Mouse (Mus musculus): ENCODE measurements at regions not wholly inside any gene's neighbourhood (a gene's known extent, or its start where the extent isn't known, plus 50 kb on each side); places are given as distances from the start of the nearest gene placed in this dataset.
"Not testable (repeated sequence)": the region's sequence is repeated elsewhere in the genome, so short reads cannot be mapped to it uniquely, and the experiment has no call there.

GRCm38 (mm10) chr14:60554222-60554740 is 79.5 kb upstream of the Spata13 start:
- H3K9ac ChIP-seq (replicated peaks; ENCODE audit: low read depth, low read length) = no peak overlapping the region
- WGBS = 7% methylated on average over 6 of the region's 6 CpGs
- peak overlapping the region; percentile 65 for H3K27ac ChIP-seq (ENCODE audit: low read depth, low read length)
- no peaks in the 10 kb centered on the region for H3K27me3 ChIP-seq (ENCODE audit: control insufficient read depth, insufficient read depth, low read length)
- H3K9me3 ChIP-seq (ENCODE audit: control insufficient read depth, low read length) = no peaks in the 10 kb centered on the region
- peak overlapping the region; percentile 0; the same call in 1 of the 2 replicates for H3K4me2 ChIP-seq (ENCODE audit: low read depth, low read length)
- peaks cover 12% of the 10 kb centered on the region; the same call in 1 of the 2 replicates for H3K4me1 ChIP-seq (ENCODE audit: control insufficient read depth, insufficient read depth, low read length)
- ATAC-seq (ENCODE audit: low read depth) = peak; percentile 87
- no peak overlapping the region for H3K4me3 ChIP-seq (ENCODE audit: low read depth, low read length)
- no peaks in the 10 kb centered on the region for H3K36me3 ChIP-seq (ENCODE audit: control insufficient read depth, insufficient read depth, low read length)

DNA sequence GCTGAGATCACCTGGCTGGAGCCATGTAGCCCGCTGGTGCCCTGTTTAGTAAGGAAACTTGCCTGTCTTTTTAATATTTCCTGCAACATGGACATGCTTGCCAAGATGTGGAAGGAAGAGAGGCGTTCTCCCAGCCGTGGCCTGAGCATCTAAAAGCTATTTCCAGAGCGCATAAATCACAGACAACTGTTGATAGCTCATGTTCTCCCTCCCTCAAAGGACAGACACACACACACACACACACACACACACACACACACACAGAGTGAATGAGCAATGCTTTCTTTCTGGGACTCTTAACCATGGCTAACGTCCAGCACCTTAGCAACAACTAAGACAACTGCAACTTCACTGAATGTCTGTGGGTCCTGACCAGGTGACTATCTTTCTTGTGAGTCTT is 77.3 kb upstream of the Spata13 start:
- H3K9ac ChIP-seq (replicated peaks; ENCODE audit: low read depth, low read length) = no peak overlapping the region
- H3K4me3 ChIP-seq (ENCODE audit: low read depth, low read length) = no peak overlapping the region
- ATAC-seq (ENCODE audit: low read depth) = no peak
- H3K36me3 ChIP-seq (ENCODE audit: control insufficient read depth, insufficient read depth, low read length) = no peaks in the 10 kb centered on the region
- no peaks in the 10 kb centered on the region for H3K27me3 ChIP-seq (ENCODE audit: control insufficient read depth, insufficient read depth, low read length)
- no peak overlapping the region for H3K27ac ChIP-seq (ENCODE audit: low read depth, low read length)
- no peak overlapping the region for H3K4me2 ChIP-seq (ENCODE audit: low read depth, low read length)
- 56% methylated on average over 5 of the region's 5 CpGs for WGBS
- no peaks in the 10 kb centered on the region for H3K9me3 ChIP-seq (ENCODE audit: control insufficient read depth, low read length)
- peaks cover 12% of the 10 kb centered on the region; the same call in 1 of the 2 replicates for H3K4me1 ChIP-seq (ENCODE audit: control insufficient read depth, insufficient read depth, low read length)

DNA sequence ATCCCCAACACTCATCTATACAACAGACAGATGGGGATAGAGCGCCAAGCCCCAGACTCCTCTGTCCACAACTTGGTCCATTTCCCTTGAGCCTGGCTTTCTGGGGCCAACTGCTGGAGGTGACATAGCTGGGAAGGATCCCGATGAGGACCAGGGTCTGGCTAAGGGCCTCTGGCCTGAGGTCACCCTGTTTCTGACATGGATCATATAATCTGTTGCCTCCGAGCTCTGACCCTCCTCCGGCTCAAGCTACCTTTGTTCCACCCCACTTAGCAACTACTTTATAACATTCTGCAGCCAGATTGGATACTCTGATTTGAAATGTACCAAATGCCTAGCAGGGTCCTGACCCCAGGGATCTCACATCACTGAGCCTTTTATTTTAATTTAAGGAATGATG is 76.8 kb upstream of the Spata13 start:
- no peaks in the 10 kb centered on the region for H3K36me3 ChIP-seq (ENCODE audit: control insufficient read depth, insufficient read depth, low read length)
- H3K9ac ChIP-seq (replicated peaks; ENCODE audit: low read depth, low read length) = no peak overlapping the region
- 43% methylated on average over 4 of the region's 4 CpGs for WGBS
- ATAC-seq (ENCODE audit: low read depth) = no peak
- H3K27me3 ChIP-seq (ENCODE audit: control insufficient read depth, insufficient read depth, low read length) = no peaks in the 10 kb centered on the region
- H3K9me3 ChIP-seq (ENCODE audit: control insufficient read depth, low read length) = no peaks in the 10 kb centered on the region
- H3K4me1 ChIP-seq (ENCODE audit: control insufficient read depth, insufficient read depth, low read length) = peaks cover 12% of the 10 kb centered on the region; the same call in 1 of the 2 replicates
- H3K4me3 ChIP-seq (ENCODE audit: low read depth, low read length) = no peak overlapping the region
- H3K27ac ChIP-seq (ENCODE audit: low read depth, low read length) = no peak overlapping the region
- H3K4me2 ChIP-seq (ENCODE audit: low read depth, low read length) = no peak overlapping the region

DNA sequence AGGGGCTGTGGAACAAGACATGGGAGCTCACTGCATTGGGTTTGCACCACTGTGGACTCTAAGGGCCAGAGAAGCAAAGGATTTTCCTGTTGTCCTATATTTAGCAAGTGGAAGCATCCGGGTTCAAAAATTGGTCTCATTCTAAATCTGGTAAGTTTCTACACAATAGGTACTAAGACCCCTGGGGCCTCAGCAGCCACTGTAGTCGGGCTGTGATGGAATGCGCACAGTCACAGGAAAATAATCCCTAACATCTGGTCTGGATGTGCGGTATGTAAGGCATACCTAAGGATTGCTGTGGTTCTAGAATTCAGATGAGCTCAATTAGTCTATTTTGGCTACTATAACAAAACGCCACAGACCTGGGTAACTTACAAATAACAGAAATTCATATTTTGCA is 74.4 kb upstream of the Spata13 start:
- Histone ChIP-seq H3K36me3 (ENCODE audit: control insufficient read depth, insufficient read depth, low read length) (no peaks in the 10 kb centered on the region), H3K27ac (ENCODE audit: low read depth, low read length) (no peak overlapping the region), H3K9ac (replicated peaks; ENCODE audit: low read depth, low read length) (no peak overlapping the region), H3K4me3 (ENCODE audit: low read depth, low read length) (no peak overlapping the region), H3K9me3 (ENCODE audit: control insufficient read depth, low read length) (no peaks in the 10 kb centered on the region), H3K4me2 (ENCODE audit: low read depth, low read length) (no peak overlapping the region), H3K27me3 (ENCODE audit: control insufficient read depth, insufficient read depth, low read length) (no peaks in the 10 kb centered on the region), H3K4me1 (ENCODE audit: control insufficient read depth, insufficient read depth, low read length) (peaks cover 5% of the 10 kb centered on the region; the same call in 1 of the 2 replicates)
- 79% methylated on average over 5 of the region's 5 CpGs for WGBS
- ATAC-seq (ENCODE audit: low read depth) = no peak

DNA sequence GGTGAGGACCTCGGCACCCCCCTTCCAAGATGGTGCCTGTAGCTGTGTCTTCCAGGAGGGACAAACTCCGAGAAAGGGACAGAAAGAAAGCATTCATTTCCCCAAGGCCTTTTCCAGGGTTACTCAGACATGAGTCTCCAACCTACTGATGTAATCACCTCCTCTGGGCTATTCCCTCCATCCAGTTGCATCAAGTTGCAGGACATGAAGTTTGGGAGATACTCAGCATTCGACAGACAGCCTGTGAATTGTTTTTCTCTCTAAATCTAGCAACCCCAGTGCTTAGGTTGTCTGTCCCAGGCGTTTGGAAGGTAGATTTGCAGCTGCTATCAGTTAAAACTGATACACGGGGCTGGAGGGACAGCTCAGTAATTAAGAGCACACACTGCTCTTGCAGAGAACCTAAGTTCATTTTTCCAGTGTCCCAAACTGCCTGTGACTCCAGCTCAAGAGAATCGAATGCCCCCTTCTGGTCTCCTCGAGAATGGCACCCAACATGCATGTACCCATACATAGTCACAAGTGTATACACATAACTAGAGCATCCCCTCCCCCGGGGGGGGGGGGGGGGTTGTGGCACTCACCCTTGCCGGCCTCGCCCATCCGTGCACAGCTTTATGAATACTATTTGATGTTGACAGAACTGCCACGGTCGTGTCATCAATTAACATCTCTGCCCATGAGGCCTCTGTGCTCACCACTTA is 73.8 kb upstream of the Spata13 start:
- 83% methylated on average over 13 of the region's 13 CpGs for WGBS
- Histone ChIP-seq H3K27me3 (ENCODE audit: control insufficient read depth, insufficient read depth, low read length) (no peaks in the 10 kb centered on the region), H3K27ac (ENCODE audit: low read depth, low read length) (no peak overlapping the region), H3K36me3 (ENCODE audit: control insufficient read depth, insufficient read depth, low read length) (no peaks in the 10 kb centered on the region), H3K9ac (replicated peaks; ENCODE audit: low read depth, low read length) (no peak overlapping the region), H3K4me1 (ENCODE audit: control insufficient read depth, insufficient read depth, low read length) (no peaks in the 10 kb centered on the region; the same call in 1 of the 2 replicates), H3K4me3 (ENCODE audit: low read depth, low read length) (no peak overlapping the region), H3K9me3 (ENCODE audit: control insufficient read depth, low read length) (no peaks in the 10 kb centered on the region), H3K4me2 (ENCODE audit: low read depth, low read length) (no peak overlapping the region)
- no peak for ATAC-seq (ENCODE audit: low read depth)

DNA sequence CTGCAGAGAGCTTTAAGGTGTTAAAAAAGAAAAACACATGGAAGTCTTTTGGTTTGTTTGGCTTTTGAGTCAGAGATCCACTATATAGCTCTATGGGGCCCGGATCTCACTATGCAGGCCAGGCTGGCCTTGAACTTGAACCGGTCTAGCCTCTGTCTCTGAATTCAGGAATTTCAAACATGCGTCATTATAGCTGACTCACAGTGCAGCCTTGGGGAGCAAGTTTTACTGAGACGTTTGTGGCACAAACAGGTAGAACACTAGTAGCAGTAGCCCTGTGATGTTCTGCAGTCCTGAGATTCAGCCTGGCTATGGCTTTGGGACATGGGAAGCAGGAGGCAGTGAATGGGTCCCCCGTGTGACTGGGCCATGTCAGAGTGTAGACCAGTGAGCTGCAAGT is 57.5 kb upstream of the Spata13 start:
- 83% methylated on average over 5 of the region's 5 CpGs for WGBS
- Histone ChIP-seq H3K27ac (ENCODE audit: low read depth, low read length) (no peak overlapping the region), H3K9me3 (ENCODE audit: control insufficient read depth, low read length) (no peaks in the 10 kb centered on the region), H3K9ac (replicated peaks; ENCODE audit: low read depth, low read length) (no peak overlapping the region), H3K36me3 (ENCODE audit: control insufficient read depth, insufficient read depth, low read length) (no peaks in the 10 kb centered on the region), H3K4me2 (ENCODE audit: low read depth, low read length) (no peak overlapping the region), H3K27me3 (ENCODE audit: control insufficient read depth, insufficient read depth, low read length) (no peaks in the 10 kb centered on the region), H3K4me3 (ENCODE audit: low read depth, low read length) (no peak overlapping the region), H3K4me1 (ENCODE audit: control insufficient read depth, insufficient read depth, low read length) (no peaks in the 10 kb centered on the region)
- ATAC-seq (ENCODE audit: low read depth) = no peak

- not testable (repeated sequence) for H3K9me3 ChIP-seq (ENCODE audit: control insufficient read depth, low read length); H3K4me2 ChIP-seq (ENCODE audit: low read depth, low read length); H3K4me3 ChIP-seq (ENCODE audit: low read depth, low read length); ATAC-seq (ENCODE audit: low read depth); H3K4me1 ChIP-seq (ENCODE audit: control insufficient read depth, insufficient read depth, low read length); H3K27me3 ChIP-seq (ENCODE audit: control insufficient read depth, insufficient read depth, low read length); H3K27ac ChIP-seq (ENCODE audit: low read depth, low read length); H3K9ac ChIP-seq (replicated peaks; ENCODE audit: low read depth, low read length); H3K36me3 ChIP-seq (ENCODE audit: control insufficient read depth, insufficient read depth, low read length)
Observed at GRCm38 (mm10) chr14:60580131-60580530, 53.7 kb upstream of the Spata13 start.

All from neural tube, embryonic 14.5 days (tissue).